Mouse (Mus musculus): Measurements from ENCODE around the gene Zfyve19.

Gene Zfyve19

GRCm38 (mm10) chr2:119254976-119255375 lies 46.6 kb downstream of the Zfyve19 start:
- DNase-seq: no peak

- DNase-seq: no peak
These were observed 52.1 kb downstream of the Zfyve19 start for GRCm38 (mm10) chr2:119260518-119260917.

- no peak for DNase-seq
These were observed 52.9 kb downstream of the Zfyve19 start for GRCm38 (mm10) chr2:119261326-119261725.

DNA sequence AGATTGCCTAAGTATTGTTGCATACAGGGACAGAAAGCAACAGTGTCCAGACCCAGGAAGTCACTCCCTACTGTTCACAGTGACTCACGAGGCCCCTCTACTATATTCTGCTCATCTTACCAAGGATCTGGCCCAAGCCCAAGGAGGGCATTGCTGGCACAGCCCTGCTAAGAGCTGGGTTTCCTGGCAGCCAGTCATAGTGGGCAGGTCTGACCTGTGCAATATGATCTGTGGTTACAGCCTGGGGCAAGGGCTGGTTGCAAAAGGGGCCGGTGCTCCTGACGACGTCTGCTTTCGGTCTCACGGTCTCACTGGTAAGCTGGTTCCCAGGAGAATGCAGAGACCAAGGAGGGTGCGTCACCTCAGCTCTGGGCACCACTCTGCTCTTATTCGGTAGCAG lies 54.6 kb downstream of the Zfyve19 start:
- DNase-seq: peak; percentile 87

- no peak for DNase-seq
These were observed 55.4 kb downstream of the Zfyve19 start for GRCm38 (mm10) chr2:119263813-119264212.
